Mouse (Mus musculus): Measurements from ENCODE around the gene Atp6v0e. TPM values are rescaled to one million over a fixed set of nuclear protein-coding genes. Genes with fewer than 3 reads are reported as not detected.
A peak's percentile ranks its signal among the peaks of the same experiment; 100 is the strongest.

Atp6v0e gene
- polyA plus RNA-seq, 1 experiment from 2014 or later = 85.8 TPM

DNA sequence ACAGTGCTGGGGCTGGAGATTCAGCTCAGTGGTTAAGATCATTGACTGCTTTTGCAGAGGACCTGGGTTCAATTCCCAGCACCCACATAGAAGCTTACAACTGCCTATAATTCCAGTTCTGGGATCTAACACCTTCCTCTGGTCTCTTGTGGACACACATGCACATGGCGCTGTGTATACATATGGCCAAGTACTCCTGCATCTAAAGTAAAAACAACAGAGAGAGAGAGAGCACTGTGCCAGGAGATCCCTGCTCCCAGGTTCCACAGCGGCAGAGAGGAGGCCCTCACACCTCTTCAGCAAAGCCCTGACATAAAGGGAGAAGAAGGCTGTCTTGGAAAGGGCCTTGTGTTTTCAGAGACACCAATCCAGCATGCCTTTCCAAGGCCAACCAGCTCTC is 19.0 kb upstream of the Atp6v0e start:
- Histone ChIP-seq H3K4me1 (peaks cover 9% of the 10 kb centered on the region), H3K9me3 (replicated peaks) (no peaks in the 10 kb centered on the region), H3K27me3 (replicated peaks) (no peaks in the 10 kb centered on the region), H3K36me3 (peaks cover 83% of the 10 kb centered on the region), H3K27ac (replicated peaks) (no peak overlapping the region), H3K9ac (replicated peaks) (no peak overlapping the region), H3K4me2 (no peak overlapping the region), H3K4me3 (replicated peaks) (no peak overlapping the region)
- no peak for ATAC-seq (ENCODE audit: low FRiP score)
- 88% methylated on average over 2 of the region's 2 CpGs for WGBS

DNA sequence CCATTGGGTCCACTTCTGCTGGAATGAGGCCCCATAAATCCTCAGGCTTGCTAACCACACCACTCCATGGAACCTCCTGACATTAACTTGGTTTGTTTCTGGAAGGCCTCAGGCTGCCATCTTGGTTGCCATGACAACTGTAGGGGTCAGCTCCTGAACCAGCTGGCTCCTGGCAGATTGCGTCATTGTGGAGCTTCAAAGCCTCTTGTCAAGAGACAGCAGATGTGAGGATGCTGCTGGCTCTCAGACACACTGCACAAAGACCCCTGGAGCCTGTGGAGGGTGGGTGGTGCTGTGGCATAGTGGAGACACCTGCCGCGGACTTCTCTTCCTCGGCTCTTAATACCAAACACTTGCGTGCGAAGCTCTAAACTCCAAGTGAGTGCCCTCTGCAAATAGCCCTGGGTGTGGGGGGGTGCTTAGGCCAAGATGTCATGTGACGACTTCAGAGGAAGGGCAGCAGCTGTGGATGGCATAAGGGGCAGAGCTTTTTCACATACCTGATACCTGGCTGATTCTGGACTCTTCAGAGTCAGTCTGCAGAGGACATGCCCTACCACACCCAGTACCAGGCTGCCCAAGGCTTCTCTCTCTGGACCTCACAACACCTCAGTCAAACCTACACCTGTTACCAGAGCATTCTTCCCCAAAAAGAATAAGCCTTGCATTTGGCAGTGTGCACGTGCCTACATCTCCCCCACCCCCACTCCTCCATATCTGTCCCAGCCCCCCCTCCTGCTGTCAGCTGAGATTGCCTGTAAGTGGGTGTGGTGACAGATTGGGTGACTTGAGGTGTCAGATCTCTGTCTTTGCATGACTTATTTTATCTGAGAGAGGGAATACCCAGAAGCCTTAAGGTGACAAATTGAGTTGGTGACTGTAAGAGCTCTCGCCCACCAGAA is 18.3 kb upstream of the Atp6v0e start:
- Histone ChIP-seq H3K36me3 (peaks cover 82% of the 10 kb centered on the region), H3K27ac (replicated peaks) (no peak overlapping the region), H3K9me3 (replicated peaks) (no peaks in the 10 kb centered on the region), H3K9ac (replicated peaks) (no peak overlapping the region), H3K4me2 (no peak overlapping the region), H3K4me3 (replicated peaks) (no peak overlapping the region), H3K4me1 (peaks cover 9% of the 10 kb centered on the region), H3K27me3 (replicated peaks) (no peaks in the 10 kb centered on the region)
- no peak for ATAC-seq (ENCODE audit: low FRiP score)
- WGBS = 33% methylated on average over 9 of the region's 9 CpGs

DNA sequence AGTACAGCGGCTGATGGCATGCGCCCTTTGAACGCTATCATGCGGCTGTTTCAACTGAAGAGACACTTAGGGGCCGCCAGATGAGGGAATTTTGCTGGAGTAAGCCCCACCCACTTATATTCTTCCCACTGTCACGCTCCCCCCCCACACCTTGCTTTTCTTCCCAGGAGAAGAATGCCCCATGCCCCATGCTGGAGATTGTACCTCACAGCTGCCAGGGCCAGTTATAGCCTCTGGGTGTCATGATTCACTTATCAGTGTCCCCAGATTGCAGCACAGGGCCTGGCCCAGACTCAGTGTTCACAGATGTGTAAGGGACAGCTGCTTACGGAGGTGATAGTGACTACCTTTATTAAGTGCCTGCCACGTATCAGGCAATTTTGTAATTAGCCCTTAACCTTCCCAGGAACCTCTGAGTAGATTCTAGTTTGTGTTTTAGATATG is 17.6 kb upstream of the Atp6v0e start:
- no peak overlapping the region for H3K4me2 ChIP-seq
- H3K9ac ChIP-seq (replicated peaks) = no peak overlapping the region
- H3K36me3 ChIP-seq = peaks cover 81% of the 10 kb centered on the region
- no peaks in the 10 kb centered on the region for H3K9me3 ChIP-seq (replicated peaks)
- peaks cover 9% of the 10 kb centered on the region for H3K4me1 ChIP-seq
- ATAC-seq (ENCODE audit: low FRiP score) = no peak
- no peaks in the 10 kb centered on the region for H3K27me3 ChIP-seq (replicated peaks)
- WGBS = 88% methylated on average over 8 of the region's 8 CpGs
- H3K27ac ChIP-seq (replicated peaks) = no peak overlapping the region
- H3K4me3 ChIP-seq (replicated peaks) = no peak overlapping the region

DNA sequence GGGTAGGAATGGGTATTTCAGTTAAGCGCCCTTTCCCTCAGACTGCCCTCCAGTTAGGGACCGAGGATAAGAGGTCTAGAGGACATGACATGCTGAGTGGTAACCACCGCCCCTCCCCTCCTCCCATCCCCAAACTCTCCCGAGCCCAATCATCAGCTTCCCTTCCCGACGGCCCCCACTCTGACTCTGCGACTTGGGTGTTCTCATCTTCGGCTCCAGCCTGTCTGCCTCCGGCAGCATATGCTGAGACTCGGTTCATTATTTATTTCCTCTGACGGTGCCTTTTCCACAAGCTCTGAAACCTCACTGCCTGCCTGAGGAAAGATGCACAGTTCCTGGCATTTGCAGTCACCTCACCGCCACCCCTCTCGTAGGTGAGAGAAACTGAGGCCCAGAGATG is 15.7 kb upstream of the Atp6v0e start:
- H3K36me3 ChIP-seq = peaks cover 65% of the 10 kb centered on the region
- WGBS = 83% methylated on average over 13 of the region's 13 CpGs
- H3K4me1 ChIP-seq = peaks cover 9% of the 10 kb centered on the region
- no peak overlapping the region for H3K27ac ChIP-seq (replicated peaks)
- no peak for ATAC-seq (ENCODE audit: low FRiP score)
- no peaks in the 10 kb centered on the region for H3K9me3 ChIP-seq (replicated peaks)
- no peaks in the 10 kb centered on the region for H3K27me3 ChIP-seq (replicated peaks)
- H3K4me2 ChIP-seq = no peak overlapping the region
- no peak overlapping the region for H3K9ac ChIP-seq (replicated peaks)
- H3K4me3 ChIP-seq (replicated peaks) = no peak overlapping the region

DNA sequence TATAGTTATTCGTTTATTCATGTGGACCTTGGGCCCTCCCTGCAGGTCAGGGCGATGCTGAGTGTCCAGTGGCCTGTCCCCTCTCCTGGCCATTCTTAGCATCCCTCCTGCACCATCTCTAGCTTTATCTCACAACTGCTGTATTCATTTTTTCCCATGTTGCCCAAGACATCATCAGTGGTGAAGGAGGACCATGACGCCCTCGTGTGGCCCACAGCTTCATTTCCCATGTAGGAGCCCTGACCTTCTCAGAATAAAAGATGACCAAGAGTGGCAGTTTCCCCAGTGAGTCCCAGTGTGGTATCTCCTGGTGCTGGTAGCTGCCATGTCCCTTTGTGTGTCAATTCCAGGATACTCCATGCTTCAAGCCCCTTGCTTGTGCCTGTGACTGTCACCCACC is 13.5 kb upstream of the Atp6v0e start:
- no peaks in the 10 kb centered on the region for H3K9me3 ChIP-seq (replicated peaks)
- peaks cover 3% of the 10 kb centered on the region for H3K4me1 ChIP-seq
- H3K9ac ChIP-seq (replicated peaks) = 0 out of 2 replicates have a peak overlapping the region, but pooled peaks have one; percentile 3
- no peak overlapping the region for H3K4me3 ChIP-seq (replicated peaks)
- no peak overlapping the region for H3K4me2 ChIP-seq
- WGBS = 89% methylated on average over 4 of the region's 4 CpGs
- no peak overlapping the region for H3K27ac ChIP-seq (replicated peaks)
- peaks cover 64% of the 10 kb centered on the region for H3K36me3 ChIP-seq
- no peak for ATAC-seq (ENCODE audit: low FRiP score)
- H3K27me3 ChIP-seq (replicated peaks) = no peaks in the 10 kb centered on the region

DNA sequence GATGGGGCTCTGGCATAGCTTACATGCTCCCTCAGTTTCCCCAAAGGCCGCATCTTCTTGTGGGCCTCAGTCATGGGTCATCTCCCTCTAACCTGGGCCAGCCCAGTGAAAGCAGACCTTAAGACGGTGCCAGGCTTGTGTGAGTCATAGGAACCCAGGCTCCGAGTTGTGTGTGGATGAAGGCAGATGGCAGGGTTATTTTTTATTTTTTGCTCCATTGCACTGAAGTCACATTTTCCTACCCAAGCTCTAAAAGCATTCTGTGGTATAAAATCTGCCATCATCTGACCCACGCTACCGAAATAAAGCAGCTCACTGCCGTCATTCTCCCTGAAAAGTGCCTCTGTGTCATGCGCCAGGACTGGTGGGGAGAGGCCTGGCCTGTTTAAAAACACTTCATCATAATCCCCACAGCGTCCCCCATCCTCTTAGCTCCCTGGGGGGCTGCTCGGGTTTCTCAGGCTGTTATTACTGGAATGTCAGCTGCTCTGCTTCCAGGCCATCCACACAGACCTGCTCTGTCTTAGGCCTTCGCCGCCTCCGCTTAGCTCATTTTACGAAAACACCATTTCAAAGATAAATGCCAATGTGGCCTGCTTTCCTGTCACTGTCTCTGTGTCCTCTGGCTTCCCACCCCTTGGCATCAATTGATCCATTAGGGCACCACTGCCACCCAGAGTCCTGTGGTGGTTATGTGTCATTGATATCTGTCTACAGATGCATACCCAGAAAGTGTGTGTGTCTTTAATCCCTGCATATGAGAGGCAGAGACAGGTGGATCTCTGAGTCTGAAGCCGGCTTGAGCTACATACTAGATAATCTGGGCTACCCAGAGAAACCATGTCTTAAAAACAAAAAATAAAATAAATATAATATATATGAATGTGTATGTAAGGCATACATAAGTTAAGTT is 12.3 kb upstream of the Atp6v0e start:
- Histone ChIP-seq H3K4me2 (no peak overlapping the region), H3K27me3 (replicated peaks) (no peaks in the 10 kb centered on the region), H3K36me3 (peaks cover 65% of the 10 kb centered on the region), H3K9ac (replicated peaks) (no peak overlapping the region), H3K4me1 (no peaks in the 10 kb centered on the region), H3K27ac (replicated peaks) (peak overlapping the region; percentile 24; the same call in 1 of the 2 replicates), H3K9me3 (replicated peaks) (no peaks in the 10 kb centered on the region), H3K4me3 (replicated peaks) (no peak overlapping the region)
- no peak for ATAC-seq (ENCODE audit: low FRiP score)
- 81% methylated on average over 14 of the region's 14 CpGs for WGBS

DNA sequence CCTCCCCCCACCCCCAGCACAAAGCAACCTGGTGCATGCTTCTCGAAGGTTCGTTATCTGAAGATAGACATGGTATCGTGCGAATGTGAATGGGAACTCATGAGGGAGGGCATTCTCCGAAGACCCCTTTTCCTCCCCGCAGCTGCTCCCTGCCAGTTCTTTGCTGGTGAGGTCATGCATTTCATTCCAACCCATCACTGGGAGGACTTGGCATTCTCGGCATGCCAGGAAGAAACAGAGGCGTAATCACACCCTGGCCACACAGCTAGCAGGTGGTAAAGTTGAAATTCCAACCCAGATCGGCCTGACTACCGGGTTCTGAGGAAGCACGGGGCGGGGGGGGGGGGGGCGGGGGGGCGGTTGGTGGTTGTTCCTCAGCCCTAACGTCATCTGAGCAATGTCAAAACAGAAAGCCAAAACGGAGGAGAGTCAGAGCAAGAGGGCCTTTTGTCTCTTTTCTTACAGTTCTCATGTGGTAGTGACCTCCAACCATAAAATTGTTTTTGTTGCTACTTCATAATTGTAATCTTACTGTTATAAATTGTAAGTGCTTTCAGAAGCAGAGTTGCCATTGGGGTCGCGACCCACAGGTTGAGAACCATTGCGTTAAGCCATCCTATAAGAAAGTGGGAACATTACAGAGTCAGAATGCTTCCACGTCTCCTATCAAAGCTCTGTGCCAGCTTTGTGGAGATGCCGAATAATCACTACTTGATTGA is 4.0 kb upstream of the Atp6v0e start:
- H3K27ac ChIP-seq (replicated peaks) = no peak overlapping the region

GRCm38 (mm10) chr17:26659573-26659915 is 3.5 kb upstream of the Atp6v0e start:
- H3K4me3 ChIP-seq (replicated peaks) = no peak overlapping the region
- H3K9ac ChIP-seq (replicated peaks) = no peak overlapping the region
- no peak overlapping the region for H3K4me2 ChIP-seq
- no peaks in the 10 kb centered on the region for H3K27me3 ChIP-seq (replicated peaks)
- no peak overlapping the region for H3K27ac ChIP-seq (replicated peaks)
- WGBS = 39% methylated on average over 3 of the region's 3 CpGs
- no peaks in the 10 kb centered on the region for H3K9me3 ChIP-seq (replicated peaks)
- no peak for ATAC-seq (ENCODE audit: low FRiP score)
- peaks cover 17% of the 10 kb centered on the region for H3K36me3 ChIP-seq
- peaks cover 16% of the 10 kb centered on the region for H3K4me1 ChIP-seq

More for the DNA sequence above, 4.0 kb upstream of the Atp6v0e start:
- H3K27me3 ChIP-seq (replicated peaks) = no peaks in the 10 kb centered on the region
- no peak overlapping the region for H3K4me3 ChIP-seq (replicated peaks)
- no peak for ATAC-seq (ENCODE audit: low FRiP score)
- no peaks in the 10 kb centered on the region for H3K9me3 ChIP-seq (replicated peaks)
- peaks cover 12% of the 10 kb centered on the region for H3K4me1 ChIP-seq
- 38% methylated on average over 21 of the region's 21 CpGs for WGBS
- no peak overlapping the region for H3K9ac ChIP-seq (replicated peaks)
- peaks cover 22% of the 10 kb centered on the region for H3K36me3 ChIP-seq
- H3K4me2 ChIP-seq = no peak overlapping the region

DNA sequence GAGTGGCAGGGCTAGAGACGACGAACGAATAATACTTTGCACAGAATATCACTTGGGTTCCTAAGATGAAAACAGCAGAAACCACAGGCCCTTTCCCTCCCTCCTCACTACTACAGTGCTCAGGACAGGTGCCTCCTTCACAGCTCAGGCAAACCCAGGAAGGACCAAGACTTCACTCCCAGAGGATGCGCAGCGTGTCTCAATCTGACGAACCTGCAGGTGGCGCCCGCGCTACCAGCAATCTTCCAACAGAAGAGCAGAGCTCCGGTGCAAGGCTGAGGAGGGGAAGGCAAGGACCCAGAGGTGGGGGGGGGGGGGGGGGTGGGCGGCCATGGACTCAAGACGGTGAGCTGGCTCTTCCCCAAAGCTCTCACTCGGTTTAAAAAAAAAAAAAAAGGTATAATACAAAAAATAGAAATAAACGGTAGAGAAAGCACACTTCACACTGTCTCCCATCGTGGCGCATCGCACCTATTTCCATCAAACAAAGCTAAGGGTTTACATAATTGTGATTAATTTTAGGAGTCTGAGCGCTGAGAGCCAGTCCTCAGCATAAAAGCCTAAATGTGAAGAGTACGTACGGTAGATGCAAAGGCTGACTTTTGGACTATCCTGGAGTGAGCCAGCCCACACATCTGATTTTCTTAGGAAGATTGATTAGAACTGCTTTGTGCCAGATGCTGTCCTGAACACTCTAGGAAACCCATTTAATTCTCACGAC is 2.7 kb upstream of the Atp6v0e start:
- WGBS = 25% methylated on average over 21 of the region's 21 CpGs
- Histone ChIP-seq H3K36me3 (peaks cover 9% of the 10 kb centered on the region), H3K9me3 (replicated peaks) (no peaks in the 10 kb centered on the region), H3K27me3 (replicated peaks) (no peaks in the 10 kb centered on the region), H3K4me1 (peaks cover 16% of the 10 kb centered on the region), H3K27ac (replicated peaks) (no peak overlapping the region), H3K4me3 (replicated peaks) (peak overlapping the region; percentile 19), H3K9ac (replicated peaks) (peak overlapping the region; percentile 30; the same call in 1 of the 2 replicates), H3K4me2 (peak overlapping the region; percentile 48)
- peak; percentile 58 for ATAC-seq (ENCODE audit: low FRiP score)

DNA sequence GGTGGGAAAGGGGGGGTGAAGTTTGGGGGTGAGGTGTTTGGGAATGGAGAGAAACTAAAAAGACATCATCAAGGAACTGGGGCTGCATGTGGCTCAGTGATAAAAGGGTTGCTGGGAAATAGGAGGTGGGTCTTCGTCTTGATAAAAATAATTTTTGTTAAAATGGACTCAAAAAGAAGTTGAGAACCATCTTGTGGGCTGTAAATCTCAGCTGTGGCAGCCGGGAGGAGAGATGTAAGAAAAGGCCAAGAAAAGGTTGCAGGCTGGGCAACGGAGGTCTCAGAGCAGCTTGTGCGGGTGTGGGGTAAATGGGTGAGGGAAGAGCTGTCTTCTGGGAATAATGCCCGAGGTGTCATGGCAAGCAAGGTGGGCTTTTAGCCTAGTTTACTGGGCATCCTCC is 827 bp upstream of the Atp6v0e start:
- 79% methylated on average over 5 of the region's 5 CpGs for WGBS
- Histone ChIP-seq H3K4me3 (replicated peaks) (no peak overlapping the region), H3K9ac (replicated peaks) (no peak overlapping the region)

GRCm38 (mm10) chr17:26665600-26665999 is 2.6 kb downstream of the Atp6v0e start:
- H3K4me3 ChIP-seq (replicated peaks) = no peak overlapping the region
- no peaks in the 10 kb centered on the region for H3K9me3 ChIP-seq (replicated peaks)
- H3K9ac ChIP-seq (replicated peaks) = no peak overlapping the region
- no peaks in the 10 kb centered on the region for H3K27me3 ChIP-seq (replicated peaks)
- no peak overlapping the region for H3K4me2 ChIP-seq
- H3K4me1 ChIP-seq = peaks cover 14% of the 10 kb centered on the region
- no peak overlapping the region for H3K27ac ChIP-seq (replicated peaks)
- no peak for ATAC-seq (ENCODE audit: low FRiP score)
- 89% methylated on average over 4 of the region's 4 CpGs for WGBS
- H3K36me3 ChIP-seq = no peaks in the 10 kb centered on the region

More for the DNA sequence above, 827 bp upstream of the Atp6v0e start:
- no peaks in the 10 kb centered on the region for H3K9me3 ChIP-seq (replicated peaks)
- H3K27ac ChIP-seq (replicated peaks) = no peak overlapping the region
- H3K27me3 ChIP-seq (replicated peaks) = no peaks in the 10 kb centered on the region
- H3K36me3 ChIP-seq = no peaks in the 10 kb centered on the region; the same call in 1 of the 2 replicates
- H3K4me2 ChIP-seq = no peak overlapping the region
- H3K4me1 ChIP-seq = peaks cover 16% of the 10 kb centered on the region
- ATAC-seq (ENCODE audit: low FRiP score) = no peak
